Mouse (Mus musculus): ENCODE data around the gene Peli2.

Peli2 gene

GRCm38 (mm10) chr14:48289602-48290599, 169.3 kb downstream of the Peli2 start:
- DNase-seq (ENCODE audit: low read depth) = no peak

DNA sequence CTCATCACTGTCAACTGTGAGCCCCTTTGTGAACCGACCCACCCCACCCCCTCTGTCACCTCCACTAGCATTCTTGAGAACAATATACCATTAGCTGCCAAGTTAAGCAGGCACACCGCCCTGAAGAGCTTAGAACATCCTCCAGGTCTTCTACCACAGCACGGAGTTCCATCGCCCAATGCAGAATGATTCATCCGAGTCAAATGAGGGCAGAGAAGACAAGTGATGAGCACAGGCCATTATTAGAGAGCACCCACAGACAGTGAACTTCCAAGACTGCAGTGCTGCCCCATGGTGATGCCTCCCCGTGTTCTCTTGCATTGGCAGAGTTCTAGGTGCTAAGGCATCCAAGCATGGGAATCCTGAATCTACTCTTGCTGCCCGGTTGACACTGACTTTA, 172.9 kb downstream of the Peli2 start:
- DNase-seq (ENCODE audit: low read depth) = no peak

- no peak for DNase-seq (ENCODE audit: low read depth)
Observed at GRCm38 (mm10) chr14:48295410-48295809, 174.8 kb downstream of the Peli2 start.

GRCm38 (mm10) chr14:48295815-48296271, 175.2 kb downstream of the Peli2 start:
- DNase-seq (ENCODE audit: low read depth) = no peak

- no peak for DNase-seq (ENCODE audit: low read depth)
Observed at GRCm38 (mm10) chr14:48296820-48297219, 176.2 kb downstream of the Peli2 start.

GRCm38 (mm10) chr14:48302471-48303186, 182.0 kb downstream of the Peli2 start:
- no peak for DNase-seq (ENCODE audit: low read depth)

DNA sequence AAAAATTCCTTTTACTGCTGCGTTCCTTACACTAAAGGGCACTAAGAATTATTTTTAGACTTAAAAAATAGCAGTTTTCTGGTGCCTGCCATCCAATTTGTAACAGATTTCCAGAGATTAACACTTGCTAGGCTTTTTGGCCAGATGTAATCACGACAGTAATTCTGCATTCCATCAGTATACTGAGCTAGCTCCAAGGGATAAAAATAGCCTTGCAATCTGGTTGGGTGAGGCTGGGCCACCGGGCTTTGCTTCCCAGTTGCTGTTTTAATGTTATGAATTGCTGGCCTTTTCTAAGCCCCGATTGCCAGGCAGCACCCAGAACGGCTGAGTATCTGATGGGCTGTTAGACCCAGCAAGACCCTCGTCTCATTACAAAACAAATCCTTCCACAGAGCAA, 182.6 kb downstream of the Peli2 start:
- no peak for DNase-seq (ENCODE audit: low read depth)

DNA sequence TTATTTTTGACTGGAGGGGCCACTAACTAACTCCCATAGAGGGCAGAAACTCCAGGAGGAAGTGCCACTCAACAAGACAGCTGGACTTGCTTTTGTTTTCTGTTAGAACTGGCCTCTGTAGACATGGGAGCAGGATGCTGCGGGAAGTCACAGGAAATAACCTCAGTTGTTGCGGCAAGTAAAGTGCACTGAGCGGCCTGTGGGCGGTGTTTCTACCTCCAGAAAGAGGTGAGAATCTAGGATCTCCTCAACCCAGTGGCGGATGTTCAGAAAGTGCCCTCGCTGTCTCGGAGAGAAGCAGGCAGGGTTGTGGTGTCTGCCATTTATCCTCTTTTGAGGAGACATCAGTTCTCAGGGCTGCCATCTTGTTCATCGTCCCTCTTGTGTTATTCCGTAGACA, 183.2 kb downstream of the Peli2 start:
- no peak for DNase-seq (ENCODE audit: low read depth)

DNA sequence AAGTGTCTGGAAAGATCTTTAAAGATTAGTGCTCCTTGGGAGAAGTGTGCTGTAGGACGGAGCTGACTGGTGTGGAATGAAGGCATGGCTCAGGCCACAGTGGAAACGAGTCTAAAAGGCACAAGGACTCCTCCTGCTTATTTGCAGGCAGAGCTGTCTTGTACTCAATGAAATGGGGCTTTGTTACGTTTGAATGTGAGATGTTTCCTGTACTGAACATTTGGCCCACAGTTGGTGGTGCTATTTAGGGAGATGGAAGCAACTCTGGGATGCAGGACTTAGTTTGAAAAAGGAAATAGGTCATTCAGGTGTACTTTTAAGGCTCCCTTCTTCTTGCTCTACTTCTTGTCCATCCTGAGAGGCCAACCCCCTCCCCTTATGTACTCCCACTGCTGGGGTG, 192.6 kb downstream of the Peli2 start:
- DNase-seq (ENCODE audit: low read depth) = no peak

DNA sequence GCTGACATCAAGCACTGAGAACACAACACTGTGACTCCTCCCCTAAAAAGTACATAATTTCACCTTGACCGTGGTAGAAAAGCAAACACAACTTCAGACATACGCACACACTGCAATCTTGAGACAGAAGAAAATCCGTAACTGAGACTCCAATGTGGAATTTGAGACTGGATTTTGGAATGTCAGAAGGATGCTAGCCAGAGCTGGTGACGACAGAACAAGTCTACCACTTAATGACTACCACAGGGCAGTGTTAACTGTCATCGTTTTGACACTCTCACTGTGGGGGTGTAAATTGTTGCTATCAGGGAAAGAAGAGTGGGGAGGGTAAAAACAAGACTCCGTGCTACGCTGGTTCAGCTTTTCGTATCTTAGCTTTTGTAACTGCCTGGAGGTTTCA, 195.8 kb downstream of the Peli2 start:
- no peak for DNase-seq (ENCODE audit: low read depth)

GRCm38 (mm10) chr14:48323771-48324459, 203.3 kb downstream of the Peli2 start:
- DNase-seq (ENCODE audit: low read depth) = no peak

DNA sequence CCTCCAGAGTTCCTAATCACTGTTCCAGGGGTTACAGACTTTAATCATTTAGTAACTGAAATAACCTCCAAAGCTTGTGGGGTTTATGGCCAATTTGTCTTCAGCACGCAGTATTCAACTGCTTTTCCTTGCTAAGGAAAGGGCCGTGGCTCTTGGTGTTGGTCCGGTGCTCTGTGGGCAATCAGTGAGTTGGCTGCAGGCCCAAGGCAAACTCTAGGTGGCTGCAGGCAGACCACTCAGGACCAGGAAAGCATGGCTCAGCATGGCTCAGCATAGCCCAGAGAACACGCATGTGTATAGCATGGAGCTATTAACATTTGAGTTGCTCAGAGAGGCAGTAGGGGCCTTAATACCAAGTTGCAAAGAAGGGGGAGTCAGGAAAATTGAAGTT, 203.8 kb downstream of the Peli2 start:
- DNase-seq (ENCODE audit: low read depth) = no peak

- DNase-seq (ENCODE audit: low read depth) = no peak
Observed at GRCm38 (mm10) chr14:48327746-48328145, 207.1 kb downstream of the Peli2 start.

GRCm38 (mm10) chr14:48329716-48330365, 209.2 kb downstream of the Peli2 start:
- DNase-seq (ENCODE audit: low read depth) = no peak
